Mouse (Mus musculus): Measurements from ENCODE around the gene Slit1. TPM values are rescaled to one million over a fixed set of nuclear protein-coding genes. Genes with fewer than 3 reads are reported as not detected.

Gene Slit1
- polyA plus RNA-seq, 1 experiment from 2014 or later: 0.97 TPM

DNA sequence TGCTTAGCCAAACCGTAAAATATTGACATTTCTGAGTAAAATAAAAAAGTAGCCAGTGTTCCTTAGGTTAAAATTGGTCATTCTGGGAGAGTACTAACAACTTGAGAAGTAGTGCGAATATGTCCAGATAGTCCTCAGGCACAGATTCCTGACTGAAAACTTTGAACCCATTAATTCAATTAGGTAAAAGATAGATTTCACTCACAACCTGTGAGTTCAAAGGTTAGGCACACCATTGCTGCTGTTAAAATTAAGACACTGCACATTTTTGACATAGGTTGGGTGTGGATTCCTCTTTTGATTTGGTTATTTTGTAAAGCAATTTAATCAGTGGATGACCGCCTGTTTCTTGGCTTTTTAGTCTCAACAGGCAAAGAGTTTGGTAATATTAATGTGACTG is 182.6 kb downstream of the Slit1 start:
- WGBS: 84% methylated on average over 3 of the region's 3 CpGs
- Histone ChIP-seq H3K9me3 (replicated peaks; ENCODE audit: control insufficient read depth, low read length) (no peaks in the 10 kb centered on the region), H3K4me3 (replicated peaks; ENCODE audit: low read length) (no peak overlapping the region)

DNA sequence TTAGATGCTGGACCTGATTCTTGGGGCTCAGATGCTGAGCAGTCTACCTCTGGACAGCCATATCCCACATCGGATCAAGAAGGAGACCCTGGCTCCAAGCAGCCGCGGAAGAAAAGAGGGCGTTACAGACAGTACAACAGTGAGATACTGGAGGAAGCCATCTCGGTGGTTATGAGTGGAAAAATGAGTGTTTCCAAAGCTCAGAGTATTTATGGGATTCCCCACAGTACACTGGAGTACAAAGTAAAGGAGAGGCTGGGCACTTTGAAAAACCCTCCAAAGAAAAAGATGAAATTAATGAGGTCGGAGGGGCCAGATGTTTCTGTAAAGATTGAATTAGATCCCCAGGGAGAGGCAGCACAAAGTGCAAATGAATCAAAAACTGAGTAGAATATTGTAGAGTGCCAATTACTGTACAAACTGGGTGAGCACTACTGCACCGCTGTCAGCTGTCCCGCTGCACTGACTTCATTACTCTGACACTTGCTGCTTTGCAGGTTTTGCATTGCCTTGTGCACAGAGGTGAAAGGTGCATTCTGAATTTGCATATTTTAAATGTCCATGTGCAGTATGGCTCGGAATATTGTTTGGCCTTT is 184.5 kb downstream of the Slit1 start:
- Histone ChIP-seq H3K4me2 (ENCODE audit: low read depth, low read length) (no peak overlapping the region), H3K27ac (ENCODE audit: low read length) (no peak overlapping the region), H3K4me3 (replicated peaks; ENCODE audit: low read length) (no peak overlapping the region), H3K9ac (ENCODE audit: low read length) (no peak overlapping the region), H3K9me3 (replicated peaks; ENCODE audit: control insufficient read depth, low read length) (no peaks in the 10 kb centered on the region), H3K27me3 (ENCODE audit: control insufficient read depth, insufficient read depth, low read length) (no peaks in the 10 kb centered on the region), H3K36me3 (ENCODE audit: control insufficient read depth, insufficient read depth, low read length) (peaks cover 6% of the 10 kb centered on the region; the same call in 1 of the 2 replicates), H3K4me1 (ENCODE audit: control insufficient read depth, insufficient read depth, low read length) (no peaks in the 10 kb centered on the region)
- WGBS: 89% methylated on average over 9 of the region's 9 CpGs
- ATAC-seq (ENCODE audit: insufficient read depth, low FRiP score): no peak

More for the DNA sequence above, 182.6 kb downstream of the Slit1 start:
- Histone ChIP-seq H3K27me3 (ENCODE audit: control insufficient read depth, insufficient read depth, low read length) (no peaks in the 10 kb centered on the region), H3K27ac (ENCODE audit: low read length) (no peak overlapping the region), H3K4me2 (ENCODE audit: low read depth, low read length) (no peak overlapping the region), H3K36me3 (ENCODE audit: control insufficient read depth, insufficient read depth, low read length) (peaks cover 6% of the 10 kb centered on the region; the same call in 1 of the 2 replicates), H3K9ac (ENCODE audit: low read length) (no peak overlapping the region), H3K4me1 (ENCODE audit: control insufficient read depth, insufficient read depth, low read length) (no peaks in the 10 kb centered on the region)
- no peak for ATAC-seq (ENCODE audit: insufficient read depth, low FRiP score)

DNA sequence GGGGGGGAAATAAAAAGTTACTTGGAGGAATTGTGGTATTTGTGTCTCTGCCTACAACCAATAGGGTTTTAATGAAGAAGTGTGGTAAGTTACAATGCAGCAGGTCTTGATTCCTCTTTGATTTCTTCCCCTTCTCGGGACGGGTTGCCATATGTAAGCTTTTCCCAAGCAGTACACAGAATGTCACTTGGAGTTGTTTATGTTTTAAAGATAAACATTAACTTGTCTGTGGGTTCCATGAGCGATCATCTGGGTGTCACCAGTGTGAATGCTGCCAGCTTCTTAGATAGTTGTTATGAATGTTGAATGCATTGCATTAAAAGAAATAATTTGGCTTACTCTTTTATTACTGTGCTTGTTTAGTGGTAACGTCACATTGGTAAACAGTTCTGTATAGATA is 186.0 kb downstream of the Slit1 start:
- Histone ChIP-seq H3K4me1 (ENCODE audit: control insufficient read depth, insufficient read depth, low read length) (no peaks in the 10 kb centered on the region), H3K9ac (ENCODE audit: low read length) (no peak overlapping the region), H3K4me3 (replicated peaks; ENCODE audit: low read length) (no peak overlapping the region), H3K36me3 (ENCODE audit: control insufficient read depth, insufficient read depth, low read length) (peaks cover 6% of the 10 kb centered on the region; the same call in 1 of the 2 replicates), H3K4me2 (ENCODE audit: low read depth, low read length) (no peak overlapping the region), H3K27ac (ENCODE audit: low read length) (no peak overlapping the region), H3K9me3 (replicated peaks; ENCODE audit: control insufficient read depth, low read length) (no peaks in the 10 kb centered on the region), H3K27me3 (ENCODE audit: control insufficient read depth, insufficient read depth, low read length) (no peaks in the 10 kb centered on the region)
- ATAC-seq (ENCODE audit: insufficient read depth, low FRiP score): no peak
- 52% methylated on average over 4 of the region's 4 CpGs for WGBS

DNA sequence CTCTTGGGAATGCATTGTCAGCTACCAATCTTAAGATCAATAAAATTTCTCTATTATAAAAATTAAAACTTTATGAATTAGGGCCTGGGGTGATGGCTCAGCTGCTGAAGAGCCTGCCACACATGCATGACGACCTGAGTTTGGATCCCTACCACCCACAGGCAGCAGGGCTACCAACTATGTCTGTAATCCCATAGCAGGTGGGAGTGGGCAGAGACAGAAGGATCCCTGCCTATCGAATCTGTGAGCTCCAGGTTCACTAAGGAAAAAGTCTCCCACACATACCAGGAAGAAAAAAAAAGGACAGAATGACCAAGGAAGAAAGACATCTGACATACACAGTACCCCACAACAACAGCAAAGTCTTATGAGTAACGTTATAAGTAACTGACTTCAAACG is 186.5 kb downstream of the Slit1 start:
- Histone ChIP-seq H3K9ac (ENCODE audit: low read length) (no peak overlapping the region), H3K4me3 (replicated peaks; ENCODE audit: low read length) (no peak overlapping the region), H3K27ac (ENCODE audit: low read length) (no peak overlapping the region), H3K9me3 (replicated peaks; ENCODE audit: control insufficient read depth, low read length) (no peaks in the 10 kb centered on the region), H3K27me3 (ENCODE audit: control insufficient read depth, insufficient read depth, low read length) (no peaks in the 10 kb centered on the region), H3K36me3 (ENCODE audit: control insufficient read depth, insufficient read depth, low read length) (peaks cover 6% of the 10 kb centered on the region; the same call in 1 of the 2 replicates), H3K4me2 (ENCODE audit: low read depth, low read length) (no peak overlapping the region), H3K4me1 (ENCODE audit: control insufficient read depth, insufficient read depth, low read length) (no peaks in the 10 kb centered on the region)
- 73% methylated on average over 4 of the region's 4 CpGs for WGBS
- ATAC-seq (ENCODE audit: insufficient read depth, low FRiP score): no peak

Small RNA genes lying within 50 kb of the gene (microRNA-seq; reads per million reads assigned to microRNA genes)
- gene Mir8091: not detected

Other genes with a start within 250 kb of the Slit1 start
- 1.8 and 1.9 TPM in 2 replicates for gene Gm340, start 161.3 kb downstream of the Slit1 start, polyA plus RNA-seq (2015; fragmentation: Nextera tagmentation; extraction: Ambion mirVana)
- gene Arhgap19, start 58.4 kb upstream of the Slit1 start, polyA plus RNA-seq (2015; fragmentation: Nextera tagmentation; extraction: Ambion mirVana): 18.8 and 20.3 TPM in 2 replicates
- gene Frat1, start 86.3 kb upstream of the Slit1 start, polyA plus RNA-seq (2015; fragmentation: Nextera tagmentation; extraction: Ambion mirVana): 8.9 and 9.9 TPM in 2 replicates
- 1.7 and 3.0 TPM in 2 replicates for gene Frat2, start 104.5 kb upstream of the Slit1 start, polyA plus RNA-seq (2015; fragmentation: Nextera tagmentation; extraction: Ambion mirVana)
- gene Rrp12, start 152.5 kb upstream of the Slit1 start, polyA plus RNA-seq (2015; fragmentation: Nextera tagmentation; extraction: Ambion mirVana): 15.4 and 15.9 TPM in 2 replicates
- 706 and 744 TPM in 2 replicates for gene Pgam1, start 168.3 kb upstream of the Slit1 start, polyA plus RNA-seq (2015; fragmentation: Nextera tagmentation; extraction: Ambion mirVana)
- gene Exosc1, start 189.8 kb upstream of the Slit1 start, polyA plus RNA-seq (2015; fragmentation: Nextera tagmentation; extraction: Ambion mirVana): 63.0 and 64.4 TPM in 2 replicates
- gene Zdhhc16, start 189.8 kb upstream of the Slit1 start, polyA plus RNA-seq (2015; fragmentation: Nextera tagmentation; extraction: Ambion mirVana): 76.2 and 76.6 TPM in 2 replicates
- gene Mms19, start 237.5 kb upstream of the Slit1 start, polyA plus RNA-seq (2015; fragmentation: Nextera tagmentation; extraction: Ambion mirVana): 27.6 and 31.5 TPM in 2 replicates
- 13.4 and 14.8 TPM in 2 replicates for gene Ubtd1, start 238.1 kb upstream of the Slit1 start, polyA plus RNA-seq (2015; fragmentation: Nextera tagmentation; extraction: Ambion mirVana)